ENCODE assay signal across 9 mouse cellular contexts in the genomic region with DNA sequence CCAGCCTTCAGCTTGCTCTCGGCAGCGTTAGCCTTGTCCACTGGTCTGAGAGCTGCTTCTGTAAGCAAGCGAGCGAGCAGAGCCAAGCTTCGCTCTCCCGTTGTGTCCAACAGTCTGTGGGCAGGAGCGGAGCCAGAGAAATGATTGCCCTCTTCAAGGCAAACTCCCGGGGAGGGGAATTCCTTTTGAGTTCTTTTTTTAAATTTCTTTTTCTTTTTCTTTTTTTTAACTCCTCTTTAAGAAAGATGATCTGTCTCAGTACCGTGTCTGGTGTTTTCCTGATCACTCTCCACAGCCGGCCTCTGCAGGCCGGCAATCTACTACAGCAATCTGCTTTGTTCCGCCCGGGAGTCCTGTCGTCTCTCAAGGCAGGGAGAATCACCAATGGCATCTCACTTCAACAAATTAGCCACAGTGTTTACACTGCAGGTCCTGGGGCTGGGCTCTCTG.
DNase-seq lines count a peak whose midpoint lies in the region; ATAC-seq and TF ChIP-seq lines count a peak whose summit lies in the region.
"Had no signal": no experiment of that assay in that cellular context is flagged by ENCODE, and none has a peak within 500 bp of the region (broad histone marks: within the 10 kb centered on the region; RNA-seq: fewer than 3 reads in every experiment).

No protein-coding gene starts in this region.

- peak; percentile 52; the same call in 1 of the 2 replicates for ATAC-seq in heart, embryonic 11.5 days (replicated peaks; ENCODE audit: insufficient number of reproducible peaks, low FRiP score, low TSS enrichment)
- ATAC-seq in limb, embryonic 14.5 days (ENCODE audit: low FRiP score, low read depth) = peak; percentile 63; the same call in 1 of the 2 replicates
- ATAC-seq in neural tube, embryonic 11.5 days (ENCODE audit: insufficient read depth, low FRiP score, low TSS enrichment) = peak; percentile 31; the same call in 1 of the 2 replicates
- ATAC-seq: Patski had no signal

- peaks cover 11% of the 10 kb centered on the region for H3K4me1 ChIP-seq in heart, embryonic 11.5 days (ENCODE audit: control insufficient read depth, insufficient read depth, low read length)
- H3K4me1 ChIP-seq in limb, embryonic 14.5 days (ENCODE audit: control insufficient read depth, insufficient read depth, low read length) = peaks cover 26% of the 10 kb centered on the region
- H3K4me1 ChIP-seq in neural tube, embryonic 11.5 days (ENCODE audit: control insufficient read depth, insufficient read depth, low read length) = peaks cover 9% of the 10 kb centered on the region; the same call in 1 of the 2 replicates

- peak overlapping the region; percentile 18; the same call in 1 of the 2 replicates for H3K4me3 ChIP-seq in heart, embryonic 11.5 days (ENCODE audit: low read depth, low read length)
- no peak overlapping the region for H3K4me3 ChIP-seq in limb, embryonic 14.5 days (replicated peaks; ENCODE audit: low read length)
- H3K4me3 ChIP-seq in neural tube, embryonic 11.5 days (ENCODE audit: low read depth, low read length) = no peak overlapping the region

- TF ChIP-seq POLR2A in limb, embryonic 14.5 days (IDR thresholded peaks at IDR 0.05; ENCODE audit: borderline replicate concordance, extremely low read depth, insufficient read depth, insufficient read length) = no peak

- no peaks in the 10 kb centered on the region for H3K27me3 ChIP-seq in heart, embryonic 11.5 days (ENCODE audit: control insufficient read depth, insufficient read depth, low read length)
- H3K27me3 ChIP-seq in limb, embryonic 14.5 days (ENCODE audit: control insufficient read depth, insufficient read depth, low read length) = no peaks in the 10 kb centered on the region
- H3K27me3 ChIP-seq in neural tube, embryonic 11.5 days (ENCODE audit: control insufficient read depth, insufficient read depth, low read length) = no peaks in the 10 kb centered on the region
- H3K27me3 ChIP-seq: Patski had no signal

- DNase-seq in left cerebral cortex, postnatal 10 days (ENCODE audit: extremely low spot score in 1 of 2, low spot score in 2 of 2) = peak; percentile 8 to 41
- no peak for DNase-seq in left cerebral cortex, postnatal 36 days (ENCODE audit: low spot score in 2 of 2)
- peak; percentile 22 for DNase-seq in cerebellum, adult 9-10 months
- peak; percentile 49 for DNase-seq in limb, embryonic 14.5 days (ENCODE audit: low spot score)
- peak; percentile 70 for DNase-seq in neural tube, embryonic 11.5 days (ENCODE audit: low spot score)
- no peak for DNase-seq in c-Kit-positive CD71-positive TER-119-positive erythroid progenitor cells, embryonic 14.5 days (ENCODE audit: low spot score)
- DNase-seq in layer of hippocampus, adult 8-10 months (ENCODE audit: low spot score in 2 of 2) = no peak

- no peaks in the 10 kb centered on the region for H3K36me3 ChIP-seq in heart, embryonic 11.5 days (ENCODE audit: control insufficient read depth, insufficient read depth, low read length)
- no peaks in the 10 kb centered on the region for H3K36me3 ChIP-seq in limb, embryonic 14.5 days (ENCODE audit: control insufficient read depth, insufficient read depth, low read length)
- H3K36me3 ChIP-seq in neural tube, embryonic 11.5 days (ENCODE audit: control insufficient read depth, insufficient read depth, low read length) = no peaks in the 10 kb centered on the region

- H3K4me2 ChIP-seq in heart, embryonic 11.5 days = peak overlapping the region; percentile 60
- H3K4me2 ChIP-seq in limb, embryonic 14.5 days (replicated peaks; ENCODE audit: low read depth, low read length, severe bottlenecking) = peak overlapping the region; percentile 26
- peak overlapping the region; percentile 32 for H3K4me2 ChIP-seq in neural tube, embryonic 11.5 days (ENCODE audit: low read depth)

- intact Hi-C loops in left cerebral cortex, postnatal 10 days (cut with DNase I) = no loop called here
- intact Hi-C loops in left cerebral cortex, postnatal 36 days (cut with DNase I) = no loop called here

- WGBS in heart, embryonic 11.5 days (ENCODE audit: insufficient replicate concordance) = 5% methylated on average over 14 of the region's 14 CpGs
- 6% methylated on average over 14 of the region's 14 CpGs for WGBS in limb, embryonic 14.5 days
- WGBS in neural tube, embryonic 11.5 days = 3% methylated on average over 14 of the region's 14 CpGs

- H3K27ac ChIP-seq in heart, embryonic 11.5 days (ENCODE audit: low read depth, low read length) = peak overlapping the region; percentile 57; the same call in 1 of the 2 replicates
- H3K27ac ChIP-seq in limb, embryonic 14.5 days (replicated peaks; ENCODE audit: low read depth, low read length) = 0 out of 2 replicates have a peak overlapping the region, but pooled peaks have one; percentile 20
- H3K27ac ChIP-seq in neural tube, embryonic 11.5 days (ENCODE audit: low read depth, low read length) = no peak overlapping the region

- H3K9me3 ChIP-seq in heart, embryonic 11.5 days (replicated peaks; ENCODE audit: control insufficient read depth, low read length) = no peaks in the 10 kb centered on the region; the same call in 1 of the 2 replicates
- H3K9me3 ChIP-seq in limb, embryonic 14.5 days (ENCODE audit: control insufficient read depth, low read length) = no peaks in the 10 kb centered on the region
- H3K9me3 ChIP-seq in neural tube, embryonic 11.5 days (ENCODE audit: control insufficient read depth, low read length) = no peaks in the 10 kb centered on the region

- H3K9ac ChIP-seq in heart, embryonic 11.5 days (ENCODE audit: low read depth, low read length) = peak overlapping the region; percentile 54
- peak overlapping the region; percentile 13; the same call in 1 of the 2 replicates for H3K9ac ChIP-seq in limb, embryonic 14.5 days (ENCODE audit: low read depth, low read length, severe bottlenecking)
- peak overlapping the region; percentile 31; the same call in 1 of the 2 replicates for H3K9ac ChIP-seq in neural tube, embryonic 11.5 days (ENCODE audit: low read length)

Comparison
In these comparisons a context has a peak if more than half of its experiments do, and no peak if none do; other contexts are left out.
1. DNase-seq: peak in left cerebral cortex, postnatal 10 days (2 of 2), cerebellum, adult 9-10 months (single experiment), limb, embryonic 14.5 days (single experiment) and neural tube, embryonic 11.5 days (single experiment); none in left cerebral cortex, postnatal 36 days (0 of 2), c-Kit-positive CD71-positive TER-119-positive erythroid progenitor cells, embryonic 14.5 days (single experiment) and layer of hippocampus, adult 8-10 months (0 of 2).
2. Peak in every context shown above with its lines, with median percentiles within 50 percentile points of each other: ATAC-seq, H3K4me2 ChIP-seq and H3K9ac ChIP-seq.